Mouse (Mus musculus): ENCODE results near the gene Cdk14.

- TF ChIP-seq USF1 (IDR thresholded peaks at IDR 0.05; ENCODE audit: low read depth) (no peak), MAX (IDR thresholded peaks at IDR 0.05; ENCODE audit: low read depth) (no peak), POLR2A (IDR thresholded peaks at IDR 0.05; ENCODE audit: insufficient read length, low read depth) (no peak), MYOD1 (IDR thresholded peaks at IDR 0.05; ENCODE audit: control insufficient read depth in 1 of 3, insufficient read length in 2 of 3, low read depth in 2 of 3) (peak in 1 of 3 experiments; percentile 29), CEBPB (IDR thresholded peaks at IDR 0.05; ENCODE audit: insufficient read depth, poor library complexity, severe bottlenecking) (no peak), TCF3 (IDR thresholded peaks at IDR 0.05; ENCODE audit: insufficient read length, low read depth) (no peak), POLR2AphosphoS2 (IDR thresholded peaks at IDR 0.05; ENCODE audit: insufficient read length, low read depth) (no peak), MYOG (IDR thresholded peaks at IDR 0.05; ENCODE audit: control insufficient read depth in 1 of 3, insufficient read depth in 1 of 3, insufficient read length in 2 of 3, low read depth in 2 of 3) (no peak)
These were observed 45.7 kb downstream of the Cdk14 start for GRCm38 (mm10) chr5:5374393-5374792.
